Mouse (Mus musculus): Measurements from ENCODE around the gene Gm10260. TPM values are rescaled to one million over a fixed set of nuclear protein-coding genes. Genes with fewer than 3 reads are reported as not detected.

The Gm10260 gene
- total RNA-seq, 2 experiments from 2014 or later, result 149 to 157 TPM

GRCm38 (mm10) chr13:97769205-97769604 is 8.8 kb upstream of the Gm10260 start:
- DNase-seq, result no peak
- intact Hi-C loops (cut with DNase I), result no loop called here

- DNase-seq, result no peak
- intact Hi-C loops (cut with DNase I), result no loop called here
These were observed 8.4 kb upstream of the Gm10260 start for GRCm38 (mm10) chr13:97768803-97769202.

DNA sequence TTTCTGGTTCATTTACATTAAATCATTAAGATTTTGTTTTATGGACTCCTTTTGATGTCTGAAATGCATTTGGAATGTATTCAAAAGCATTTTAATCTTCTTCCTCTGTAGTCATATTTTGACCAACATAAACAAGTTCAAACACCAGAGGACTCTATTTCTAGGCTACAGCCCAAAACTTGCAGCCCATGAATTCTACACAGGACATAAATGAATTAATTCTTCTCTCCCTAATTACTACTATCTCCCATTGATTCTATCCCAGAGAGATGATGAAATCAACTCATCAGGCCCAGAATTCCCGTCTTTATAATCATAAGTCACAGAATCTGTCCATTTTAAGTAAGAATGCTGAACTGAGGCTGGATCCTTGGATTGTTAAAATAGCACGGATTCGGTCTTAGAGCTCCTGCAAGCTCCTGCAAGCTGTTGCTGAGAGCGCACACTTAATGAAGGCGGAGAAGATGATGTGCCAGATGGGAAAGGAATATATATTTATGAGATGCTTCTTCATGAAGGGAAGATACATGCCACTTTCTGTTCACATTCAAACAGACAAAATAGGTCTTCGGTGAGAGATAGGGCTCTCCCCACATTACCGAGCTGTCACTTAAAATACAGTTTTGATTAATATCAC is 7.7 kb upstream of the Gm10260 start:
- intact Hi-C loops (cut with DNase I), result no loop called here
- no peak for DNase-seq

DNA sequence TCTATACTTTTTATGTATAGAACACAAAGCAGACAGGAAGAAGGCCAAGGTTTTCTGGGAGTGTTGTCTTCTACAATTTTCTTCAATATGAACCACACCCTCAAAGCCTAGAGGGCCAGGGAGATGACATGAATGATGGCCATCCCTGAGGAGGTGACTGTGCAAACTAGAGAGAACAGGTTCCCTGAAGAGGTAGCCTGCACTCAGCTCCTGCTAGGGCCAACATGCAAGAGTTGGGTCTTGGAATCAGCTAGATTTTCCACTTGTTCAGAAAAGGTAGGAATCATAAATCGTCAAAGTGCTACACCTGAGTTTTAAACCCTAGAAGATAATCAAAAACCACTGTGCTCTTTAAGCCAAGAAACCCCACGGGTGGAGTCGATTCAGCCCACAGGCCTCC is 6.2 kb upstream of the Gm10260 start:
- no peak for DNase-seq
- intact Hi-C loops (cut with DNase I), result no loop called here

DNA sequence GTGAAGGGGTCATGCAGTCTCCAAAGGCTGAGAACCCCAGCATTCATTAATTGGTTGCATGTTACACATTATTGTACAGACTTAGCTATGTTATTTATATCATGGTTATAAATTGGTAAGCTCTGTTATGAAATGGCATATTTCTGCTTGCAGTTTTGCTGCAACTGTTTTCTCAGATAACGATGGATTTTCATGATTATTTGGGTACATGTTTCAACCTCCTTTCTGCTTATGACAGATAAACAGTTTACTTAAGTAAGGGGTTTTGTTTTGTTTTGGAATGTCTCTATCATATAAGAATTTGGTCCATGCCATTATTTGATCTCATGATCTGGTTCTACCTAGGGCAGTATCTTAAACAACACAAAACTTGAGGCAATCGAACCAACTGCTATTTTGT is 5.5 kb upstream of the Gm10260 start:
- DNase-seq, result no peak
- intact Hi-C loops (cut with DNase I), result no loop called here

DNA sequence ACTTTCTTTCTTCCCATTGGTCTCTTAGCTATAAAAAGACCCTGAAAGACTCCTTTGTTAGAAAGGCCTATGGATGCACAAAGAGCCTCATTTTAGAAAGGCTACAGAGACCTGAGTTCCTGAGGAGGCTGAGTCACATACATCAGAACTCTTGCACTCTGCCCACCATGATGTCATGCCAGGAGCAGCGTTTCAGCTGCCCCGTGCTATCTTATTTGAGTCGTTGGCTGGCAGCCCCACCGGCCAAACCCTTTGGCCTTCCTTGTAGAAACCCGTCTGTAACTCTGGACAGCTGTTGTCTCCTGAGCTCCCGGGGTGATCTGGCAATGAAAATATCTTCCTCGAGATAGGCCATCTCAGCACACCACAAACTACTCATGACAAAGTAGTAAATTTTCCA is 3.6 kb upstream of the Gm10260 start:
- intact Hi-C loops (cut with DNase I), result no loop called here
- DNase-seq, result peak; percentile 52

GRCm38 (mm10) chr13:97763436-97763835 is 3.0 kb upstream of the Gm10260 start:
- DNase-seq, result no peak
- intact Hi-C loops (cut with DNase I), result no loop called here

- DNase-seq, result no peak
- intact Hi-C loops (cut with DNase I), result no loop called here
These were observed 1.7 kb upstream of the Gm10260 start for GRCm38 (mm10) chr13:97762121-97762520.

DNA sequence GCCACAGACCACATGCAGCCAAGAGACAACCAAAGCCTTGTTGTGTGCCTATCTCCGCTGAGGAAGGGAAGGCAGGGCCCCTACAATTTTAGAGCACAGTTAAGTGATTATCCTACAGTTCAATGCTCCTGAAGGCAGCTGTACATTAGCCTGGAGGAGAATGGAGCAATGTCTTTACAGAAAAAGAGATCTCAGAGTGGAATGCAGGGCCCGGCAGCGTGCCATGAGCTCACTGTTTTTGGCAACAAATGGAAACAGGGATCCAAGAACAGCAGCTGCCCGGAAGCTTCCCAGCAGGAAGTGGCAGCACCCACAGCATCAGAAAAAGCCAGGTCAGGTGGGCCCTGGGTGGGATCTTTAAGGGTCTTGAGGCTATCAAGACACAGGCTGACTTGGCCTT is 3.4 kb downstream of the Gm10260 start:
- DNase-seq, result peak; percentile 67
- intact Hi-C loops (cut with DNase I), result loop anchor here (10.0 kb wide), 1 partner anchor 148 kb away; no protein-coding TSS in a partner anchor

GRCm38 (mm10) chr13:97756091-97756490 is 4.3 kb downstream of the Gm10260 start:
- DNase-seq, result peak; percentile 18
- intact Hi-C loops (cut with DNase I), result loop anchor here (10.0 kb wide), 1 partner anchor 149 kb away; no protein-coding TSS in a partner anchor

DNA sequence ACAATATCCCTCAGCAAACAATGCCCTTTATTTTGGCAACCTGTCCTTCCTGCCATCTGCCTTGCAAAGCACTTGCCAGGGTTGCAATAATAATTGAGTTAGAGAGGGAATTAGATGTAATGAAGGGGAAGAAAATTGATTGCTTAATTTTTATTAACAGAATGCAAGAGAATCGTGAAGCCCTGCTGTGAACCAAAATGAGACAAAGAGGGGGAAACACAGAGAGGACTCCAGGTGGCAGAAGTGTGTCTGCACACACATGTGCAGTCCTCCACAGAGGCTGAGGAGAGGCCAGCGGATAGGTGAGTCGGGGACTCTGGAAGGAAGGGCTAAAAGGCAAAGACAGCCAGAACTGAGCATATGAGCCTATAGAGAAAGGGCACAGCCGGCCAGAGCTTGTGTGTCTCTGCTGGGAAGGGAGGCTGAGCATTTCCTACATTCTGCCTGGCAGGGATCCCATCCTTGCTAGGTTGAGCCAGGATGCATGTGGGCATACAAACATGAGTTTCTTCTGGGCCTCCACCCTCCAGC is 9.5 kb downstream of the Gm10260 start:
- DNase-seq, result peak; percentile 76
- intact Hi-C loops (cut with DNase I), result loop anchor here (10.0 kb wide), 1 partner anchor 154 kb away; no protein-coding TSS in a partner anchor

GRCm38 (mm10) chr13:97747037-97747860 is 13.2 kb downstream of the Gm10260 start:
- intact Hi-C loops (cut with DNase I), result no loop called here
- peak; percentile 75 for DNase-seq

GRCm38 (mm10) chr13:97744669-97745068 is 15.8 kb downstream of the Gm10260 start:
- DNase-seq, result peak; percentile 28
- intact Hi-C loops (cut with DNase I), result no loop called here

- intact Hi-C loops (cut with DNase I), result no loop called here
- DNase-seq, result no peak
These were observed 16.4 kb downstream of the Gm10260 start for GRCm38 (mm10) chr13:97744036-97744435.

DNA sequence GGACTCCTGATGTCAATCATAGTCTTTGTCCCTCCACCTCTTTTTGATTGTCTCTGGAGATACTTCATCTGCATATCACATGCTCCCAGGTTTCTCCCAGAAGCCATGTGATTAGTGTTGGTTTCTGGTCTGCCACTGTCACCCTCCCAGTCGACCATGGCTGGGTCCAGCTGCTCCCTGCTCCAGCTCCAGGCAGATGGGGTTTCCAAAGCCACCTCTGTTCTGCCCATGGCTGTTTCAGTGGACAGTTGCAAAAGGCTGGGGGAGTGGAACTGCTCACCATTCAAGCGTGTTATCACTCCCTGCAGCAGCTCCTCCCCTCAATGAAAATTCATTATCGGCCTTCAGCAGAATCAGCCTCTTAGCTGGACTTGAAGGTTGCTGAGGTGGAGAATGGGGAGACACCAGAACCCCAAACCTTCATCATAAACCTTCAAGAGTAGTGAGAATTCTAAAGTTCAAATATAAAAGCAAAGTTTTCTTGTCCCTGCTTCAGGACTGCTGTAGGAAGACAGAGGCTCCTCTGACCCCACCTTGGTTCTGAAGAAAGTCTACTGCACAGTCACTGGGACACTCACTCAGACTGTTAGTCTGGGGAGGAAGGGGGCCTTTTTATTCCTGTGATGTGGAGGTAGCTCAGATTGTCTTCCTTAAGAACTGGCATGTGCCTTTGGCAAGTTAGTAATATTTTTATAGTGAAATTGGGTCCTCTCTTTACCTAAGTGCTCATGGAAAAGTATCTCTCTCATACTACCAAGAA is 17.0 kb downstream of the Gm10260 start:
- no peak for DNase-seq
- intact Hi-C loops (cut with DNase I), result no loop called here

- intact Hi-C loops (cut with DNase I), result no loop called here
- no peak for DNase-seq
These were observed 24.5 kb downstream of the Gm10260 start for GRCm38 (mm10) chr13:97735931-97736330.

- intact Hi-C loops (cut with DNase I), result no loop called here
- no peak for DNase-seq
These were observed 25.7 kb downstream of the Gm10260 start for GRCm38 (mm10) chr13:97734760-97735159.

DNA sequence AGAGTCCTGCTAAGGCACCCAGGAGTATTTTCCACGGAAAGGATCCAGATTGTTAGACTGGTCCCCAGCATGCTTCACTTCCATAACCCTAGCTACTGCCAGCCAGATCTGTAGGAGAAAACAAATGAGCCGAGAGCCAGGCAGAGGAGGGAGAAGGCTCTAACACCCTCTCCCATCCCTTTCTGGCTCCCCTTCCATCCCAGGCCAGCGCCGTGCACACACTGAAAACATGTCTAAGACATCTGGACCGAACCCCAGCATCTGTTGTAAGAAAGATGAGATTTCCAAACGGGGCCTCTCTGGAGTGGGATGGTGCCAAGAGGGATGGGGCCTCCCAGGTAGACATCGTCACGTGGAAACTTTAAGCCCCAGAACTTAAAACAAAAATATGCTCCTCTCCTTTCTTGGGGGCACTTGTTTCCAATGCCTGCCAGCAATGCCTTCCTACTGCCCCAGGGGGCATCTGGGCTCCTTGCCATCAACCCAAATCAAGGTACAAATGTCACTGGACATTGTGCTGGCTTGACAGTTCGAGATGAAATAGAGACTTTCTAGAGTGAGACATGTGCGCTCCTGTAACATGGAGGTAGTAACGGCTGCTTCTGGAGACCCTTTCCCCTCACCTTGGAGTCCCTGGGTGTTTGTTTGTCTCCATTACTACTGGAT is 35.1 kb downstream of the Gm10260 start:
- intact Hi-C loops (cut with DNase I), result no loop called here
- peak; percentile 71 for DNase-seq

- intact Hi-C loops (cut with DNase I), result no loop called here
- no peak for DNase-seq
These were observed 35.9 kb downstream of the Gm10260 start for GRCm38 (mm10) chr13:97724551-97724950.

DNA sequence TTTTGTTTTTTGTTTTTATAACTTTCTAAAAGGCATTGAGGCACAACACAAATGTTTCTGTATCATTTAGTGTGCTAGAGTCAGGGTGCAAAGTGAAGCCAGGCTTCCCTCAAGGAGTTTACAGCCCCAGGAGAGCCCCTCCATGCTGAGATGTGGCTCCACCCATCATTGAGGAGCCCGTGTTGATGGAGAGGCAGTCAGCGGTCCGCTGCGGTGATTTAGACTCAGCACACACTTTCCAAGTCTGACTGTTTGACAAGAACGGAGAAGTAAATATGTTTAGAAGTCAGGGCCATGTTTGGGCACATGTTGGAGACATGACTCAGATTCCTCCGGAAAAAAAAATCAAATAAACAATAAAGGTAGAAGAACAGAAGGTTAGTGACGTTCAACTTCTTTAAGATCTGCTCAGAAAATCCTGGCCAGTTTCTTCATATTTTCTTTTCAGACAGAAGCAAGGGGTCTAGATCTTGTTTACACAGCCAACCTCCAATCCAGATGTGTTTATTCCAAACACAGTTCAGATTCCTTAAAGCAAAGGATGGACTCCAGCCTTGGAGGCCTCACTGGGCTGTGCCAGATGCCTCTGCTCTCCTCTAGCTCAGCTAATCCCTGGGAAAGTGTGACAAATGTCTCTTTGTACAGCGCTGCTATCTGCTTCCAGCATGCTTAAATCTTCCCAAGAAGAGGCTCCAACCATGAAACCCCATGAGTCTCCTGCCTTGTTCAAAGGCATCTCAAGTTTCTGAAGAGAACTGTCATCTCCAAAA is 47.7 kb downstream of the Gm10260 start:
- intact Hi-C loops (cut with DNase I), result no loop called here
- no peak for DNase-seq

All from left cerebral cortex, postnatal 4 days (tissue).